Mouse (Mus musculus) liver, adult 2 months (tissue): ENCODE measurements around the gene Sec63. TPM values are rescaled to one million over a fixed set of nuclear protein-coding genes. Genes with fewer than 3 reads are reported as not detected.
A peak's percentile ranks its signal among the peaks of the same experiment; 100 is the strongest.

Experiments used
- DNase-seq: peaks from one replicate; pipeline ENCODE4 v3.0.0-alpha.2; 2011; ENCODE audit warnings: low read depth, low spot score; ENCODE audit errors: extremely low read depth
- H3K27ac ChIP-seq: fragments of 200-500 bp; replicated peaks from 2 replicates; pipeline ENCODE4 v1.5.1; 2012; ENCODE audit warnings: low read depth, mild to moderate bottlenecking, control low read depth, inconsistent platforms, low read length; ENCODE audit not compliant: insufficient read depth
- H3K27me3 ChIP-seq: fragments of 200-500 bp; 2 replicates; pipeline ENCODE4 v1.6.1; 2012; ENCODE audit warnings: mild to moderate bottlenecking, moderate library complexity, low read length, inconsistent platforms; ENCODE audit not compliant: control insufficient read depth, insufficient read depth
- H3K36me3 ChIP-seq: fragments of 200-500 bp; 2 replicates; pipeline ENCODE4 v1.6.1; 2012; ENCODE audit warnings: low read length, inconsistent platforms; ENCODE audit not compliant: control insufficient read depth, insufficient read depth
- H3K4me1 ChIP-seq: fragments of 200-500 bp; 2 replicates; pipeline ENCODE4 v1.6.1; 2011; ENCODE audit warnings: low read length; ENCODE audit not compliant: control insufficient read depth, insufficient read depth
- H3K4me3 ChIP-seq: fragments of 200-500 bp; 2 replicates; pipeline ENCODE4 v1.5.1; 2011; ENCODE audit warnings: low read depth, mild to moderate bottlenecking, control low read depth, low read length, moderate library complexity; ENCODE audit not compliant: insufficient read depth
- H3K79me2 ChIP-seq: fragments of 200-500 bp; 2 replicates; pipeline ENCODE4 v1.6.1; 2012; ENCODE audit warnings: inconsistent platforms, mild to moderate bottlenecking, low read length, moderate library complexity; ENCODE audit not compliant: control insufficient read depth, insufficient read depth
- H3K9ac ChIP-seq: fragments of 200-500 bp; 2 replicates; pipeline ENCODE4 v1.6.1; 2012; ENCODE audit warnings: low read depth, mild to moderate bottlenecking, control low read depth, inconsistent platforms, low read length
- CTCF ChIP-seq: fragments of 200-500 bp; IDR thresholded peaks from 2 replicates; pipeline ENCODE4 v1.5.1; 2011; ENCODE audit warnings: low read depth, low read length, control low read depth
- POLR2A ChIP-seq: fragments of 200-500 bp; IDR thresholded peaks from 2 replicates; pipeline ENCODE4 v1.6.1; 2011; ENCODE audit warnings: low read length, control low read depth; ENCODE audit not compliant: insufficient read depth; ENCODE audit errors: extremely low read depth
- WGBS: fragments of 180-500 bp; shearing (Covaris S2); methylation state at CpG from one replicate; pipeline ENCODE4 v1.1.7; 2018; 5-methylcytosine and 5-hydroxymethylcytosine counted together
- polyA plus RNA-seq: library from polyadenylated mRNA; depleted of rRNA; stranded (reverse); fragments of >200 nt; gene quantifications from 2 replicates; pipeline ENCODE4 v1.2.3, GENCODE M21; 2012
- total RNA-seq: library from RNA; depleted of rRNA; stranded (reverse); fragments of >200 nt; gene quantifications from 2 replicates; pipeline ENCODE4 v1.2.3, GENCODE M21; 2014

Sec63 gene
- total and polyA plus RNA-seq, 2 experiments, result 12.5 to 42.8 TPM

- H3K4me1 ChIP-seq, result peaks cover 8% of the 10 kb centered on the region
- DNase-seq, result no peak
- peak overlapping the region; percentile 100 for H3K9ac ChIP-seq
Observed at GRCm38 (mm10) chr10:42761901-42762669, 789 bp downstream of the Sec63 start.

GRCm38 (mm10) chr10:42762670-42763058, 1.4 kb downstream of the Sec63 start:
- Histone ChIP-seq H3K27ac (peak overlapping the region; percentile 95), H3K9ac (peak overlapping the region; percentile 100), H3K27me3 (no peaks in the 10 kb centered on the region), H3K4me3 (peak overlapping the region; percentile 97), H3K36me3 (no peaks in the 10 kb centered on the region), H3K4me1 (peaks cover 10% of the 10 kb centered on the region), H3K79me2 (peaks cover 24% of the 10 kb centered on the region)
- peak; percentile 58 for DNase-seq
- TF ChIP-seq POLR2A, result no peak
- TF ChIP-seq CTCF, result no peak
- WGBS, result 2% methylated on average over 6 of the region's 6 CpGs

More at GRCm38 (mm10) chr10:42761901-42762669, 789 bp downstream of the Sec63 start:
- Histone ChIP-seq H3K79me2 (peaks cover 23% of the 10 kb centered on the region), H3K27ac (peak overlapping the region; percentile 95), H3K4me3 (peak overlapping the region; percentile 97), H3K36me3 (no peaks in the 10 kb centered on the region), H3K27me3 (no peaks in the 10 kb centered on the region)
- TF ChIP-seq CTCF, result no peak
- TF ChIP-seq POLR2A, result no peak
- 1% methylated on average over 66 of the region's 66 CpGs for WGBS

- Histone ChIP-seq H3K4me1 (peaks cover 16% of the 10 kb centered on the region), H3K27me3 (no peaks in the 10 kb centered on the region), H3K4me3 (peak overlapping the region; percentile 22), H3K36me3 (no peaks in the 10 kb centered on the region), H3K27ac (peak overlapping the region; percentile 44), H3K79me2 (peaks cover 29% of the 10 kb centered on the region), H3K9ac (peak overlapping the region; percentile 18; the same call in 1 of the 2 replicates)
- TF ChIP-seq CTCF (no peak), POLR2A (no peak)
- 10% methylated on average over 4 of the region's 4 CpGs for WGBS
- DNase-seq, result peak; percentile 88
Observed at GRCm38 (mm10) chr10:42763246-42763645, 1.9 kb downstream of the Sec63 start.

- no peaks in the 10 kb centered on the region for H3K27me3 ChIP-seq
- peaks cover 24% of the 10 kb centered on the region for H3K4me1 ChIP-seq
- H3K36me3 ChIP-seq, result no peaks in the 10 kb centered on the region
- H3K4me3 ChIP-seq, result no peak overlapping the region
- peaks cover 41% of the 10 kb centered on the region for H3K79me2 ChIP-seq
- DNase-seq, result peak; percentile 93
- TF ChIP-seq CTCF (no peak), POLR2A (no peak)
- H3K9ac ChIP-seq, result no peak overlapping the region
- H3K27ac ChIP-seq, result peak overlapping the region; percentile 11; the same call in 1 of the 2 replicates
Observed at GRCm38 (mm10) chr10:42765344-42765743, 4.0 kb downstream of the Sec63 start.

GRCm38 (mm10) chr10:42775450-42775849, 14.2 kb downstream of the Sec63 start:
- Histone ChIP-seq H3K27me3 (no peaks in the 10 kb centered on the region), H3K4me3 (no peak overlapping the region), H3K79me2 (peaks cover 36% of the 10 kb centered on the region; the same call in 1 of the 2 replicates), H3K4me1 (peaks cover 11% of the 10 kb centered on the region), H3K9ac (no peak overlapping the region), H3K27ac (no peak overlapping the region), H3K36me3 (no peaks in the 10 kb centered on the region)
- TF ChIP-seq POLR2A, result no peak
- TF ChIP-seq CTCF, result no peak
- WGBS, result 70% methylated on average over 3 of the region's 3 CpGs
- no peak for DNase-seq

GRCm38 (mm10) chr10:42780753-42781152, 19.5 kb downstream of the Sec63 start:
- 78% methylated on average over 2 of the region's 2 CpGs for WGBS
- Histone ChIP-seq H3K27me3 (no peaks in the 10 kb centered on the region), H3K27ac (no peak overlapping the region), H3K9ac (no peak overlapping the region), H3K79me2 (peaks cover 25% of the 10 kb centered on the region; the same call in 1 of the 2 replicates), H3K4me1 (no peaks in the 10 kb centered on the region; the same call in 1 of the 2 replicates), H3K36me3 (peaks cover 10% of the 10 kb centered on the region), H3K4me3 (no peak overlapping the region)
- no peak for DNase-seq
- no peak for TF ChIP-seq CTCF
- no peak for TF ChIP-seq POLR2A
